Mouse (Mus musculus) urinary bladder, postnatal 36 days (tissue): ENCODE results near the gene Lipm.

Source experiments
- DNase-seq, 2 experiments: peaks; one replicate each; pipeline ENCODE4 v3.0.0; 2022; ENCODE audit warnings: low spot score in 2 of 2, mixed read lengths in 1 of 2

Gene Lipm

GRCm38 (mm10) chr19:34165891-34166290, 65.2 kb downstream of the Lipm start, which contains the start of gene Ankrd22:
Ankrd22 (minus strand) TSS chr19:34166053.
- DNase-seq: peak; percentile 60 to 70

- DNase-seq: no peak
Observed at GRCm38 (mm10) chr19:34166386-34166785, 65.7 kb downstream of the Lipm start.

- DNase-seq: no peak
Observed at GRCm38 (mm10) chr19:34167896-34168661, 67.3 kb downstream of the Lipm start.

- DNase-seq: no peak
Observed at GRCm38 (mm10) chr19:34169121-34169520, 68.4 kb downstream of the Lipm start.

GRCm38 (mm10) chr19:34171167-34171566, 70.4 kb downstream of the Lipm start:
- no peak for DNase-seq
